Mouse (Mus musculus) myocyte (in vitro differentiated cells): ENCODE data around the gene Plekha5. TPM values are rescaled to one million over a fixed set of nuclear protein-coding genes. Genes with fewer than 3 reads are reported as not detected.
"Not testable (repeated sequence)": the region's sequence is repeated elsewhere in the genome, so short reads cannot be mapped to it uniquely, and the experiment has no call there.

ENCODE experiments used
- H3K27me3 ChIP-seq: one replicate; pipeline ENCODE4 v1.6.1; 2011; ENCODE audit not compliant: control insufficient read depth, insufficient read depth, insufficient read length
- H3K36me3 ChIP-seq: one replicate; pipeline ENCODE4 v1.6.1; 2011; ENCODE audit not compliant: control insufficient read depth, insufficient read depth
- H3K4me2 ChIP-seq: one replicate; pipeline ENCODE4 v1.6.1; 2011; ENCODE audit warnings: low read depth, control low read depth
- H3K4me3 ChIP-seq: one replicate; pipeline ENCODE4 v1.5.1; 2011; ENCODE audit warnings: mild to moderate bottlenecking, control low read depth, moderate library complexity
- H3K79me2 ChIP-seq: one replicate; pipeline ENCODE4 v1.6.1; 2011; ENCODE audit not compliant: control insufficient read depth, insufficient read depth
- H3ac ChIP-seq: one replicate; pipeline ENCODE4 v1.6.1; 2011; ENCODE audit not compliant: control insufficient read depth, insufficient read length
- CEBPB ChIP-seq: IDR thresholded peaks from 2 replicates; pipeline ENCODE4 v1.6.1; 2011; ENCODE audit warnings: mild to moderate bottlenecking, moderate library complexity; ENCODE audit not compliant: poor library complexity, insufficient read depth, severe bottlenecking
- E2F4 ChIP-seq: IDR thresholded peaks from one replicate; pipeline ENCODE4 v1.6.1; 2011; ENCODE audit warnings: mild to moderate bottlenecking, control low read depth, moderate library complexity; ENCODE audit not compliant: insufficient read depth
- MAX ChIP-seq: IDR thresholded peaks from one replicate; pipeline ENCODE4 v1.6.1; 2011; ENCODE audit warnings: low read depth, mild to moderate bottlenecking, control low read depth
- MYOD1 ChIP-seq, 3 experiments: IDR thresholded peaks; one replicate each; pipeline ENCODE4 v1.6.1; 2011; ENCODE audit warnings: control low read depth in 2 of 3, low read depth in 2 of 3, mild to moderate bottlenecking in 2 of 3, moderate library complexity in 1 of 3; ENCODE audit not compliant: insufficient read length in 2 of 3, control insufficient read depth in 1 of 3
- MYOG ChIP-seq, 3 experiments: IDR thresholded peaks; one replicate each; pipeline ENCODE4 v1.6.1; 2011; ENCODE audit warnings: control low read depth in 2 of 3, low read depth in 2 of 3, mild to moderate bottlenecking in 2 of 3; ENCODE audit not compliant: insufficient read length in 2 of 3, control insufficient read depth in 1 of 3, insufficient read depth in 1 of 3
- POLR2A ChIP-seq: IDR thresholded peaks from one replicate; pipeline ENCODE4 v1.6.1; 2011; ENCODE audit warnings: low read depth, mild to moderate bottlenecking, control low read depth, moderate library complexity; ENCODE audit not compliant: insufficient read length
- POLR2AphosphoS2 ChIP-seq: IDR thresholded peaks from one replicate; pipeline ENCODE4 v1.6.1; 2011; ENCODE audit warnings: low read depth, control low read depth; ENCODE audit not compliant: insufficient read length
- REST ChIP-seq: IDR thresholded peaks from one replicate; pipeline ENCODE4 v1.6.1; 2011; ENCODE audit warnings: mild to moderate bottlenecking, control low read depth, moderate library complexity; ENCODE audit not compliant: insufficient read depth, insufficient read length
- SRF ChIP-seq: IDR thresholded peaks from one replicate; pipeline ENCODE4 v1.6.1; 2011; ENCODE audit warnings: low read depth; ENCODE audit not compliant: control insufficient read depth, insufficient read length
- TCF12 ChIP-seq: IDR thresholded peaks from one replicate; pipeline ENCODE4 v1.6.1; 2011; ENCODE audit warnings: mild to moderate bottlenecking, control low read depth; ENCODE audit not compliant: poor library complexity, insufficient read depth, severe bottlenecking
- TCF3 ChIP-seq: IDR thresholded peaks from one replicate; pipeline ENCODE4 v1.6.1; 2011; ENCODE audit warnings: low read depth, control low read depth; ENCODE audit not compliant: insufficient read length
- USF1 ChIP-seq: IDR thresholded peaks from one replicate; pipeline ENCODE4 v1.6.1; 2011; ENCODE audit warnings: low read depth, mild to moderate bottlenecking, control low read depth, moderate library complexity
- polyA plus RNA-seq: library from polyadenylated mRNA; unstranded; fragments of >200 nt; fragmentation: generic; extraction: Trizol; gene quantifications from one replicate; pipeline ENCODE4 v1.2.1, GENCODE M21; 2012; ENCODE audit warnings: missing spikeins

The Plekha5 gene
- polyA plus RNA-seq, 1 experiment, result 12.2 TPM

- H3K4me3 ChIP-seq, result no peak overlapping the region
- TF ChIP-seq REST, result no peak
- no peak for TF ChIP-seq MYOG (IDR thresholded peaks at IDR 0.05; ENCODE audit: control insufficient read depth in 1 of 3, insufficient read depth in 1 of 3, insufficient read length in 2 of 3, low read depth in 2 of 3)
- TF ChIP-seq TCF12, result no peak
- no peak for TF ChIP-seq SRF
- TF ChIP-seq MYOD1 (IDR thresholded peaks at IDR 0.05; ENCODE audit: control insufficient read depth in 1 of 3, insufficient read length in 2 of 3, low read depth in 2 of 3), result no peak
- TF ChIP-seq USF1, result no peak
- no peak for TF ChIP-seq TCF3
- no peak for TF ChIP-seq CEBPB
- no peak for TF ChIP-seq POLR2A
- no peak for TF ChIP-seq MAX
- TF ChIP-seq E2F4, result no peak
- no peak for TF ChIP-seq POLR2AphosphoS2
- H3ac ChIP-seq, result no peak overlapping the region
- no peaks in the 10 kb centered on the region for H3K27me3 ChIP-seq
- H3K79me2 ChIP-seq, result peaks cover 17% of the 10 kb centered on the region
- no peak overlapping the region for H3K4me2 ChIP-seq
- H3K36me3 ChIP-seq, result no peaks in the 10 kb centered on the region
These were observed 97.1 kb downstream of the Plekha5 start for GRCm38 (mm10) chr6:140520961-140521360.

- no peak overlapping the region for H3ac ChIP-seq
- no peak for TF ChIP-seq POLR2A
- no peak for TF ChIP-seq SRF
- TF ChIP-seq MYOG (IDR thresholded peaks at IDR 0.05; ENCODE audit: control insufficient read depth in 1 of 3, insufficient read depth in 1 of 3, insufficient read length in 2 of 3, low read depth in 2 of 3), result peak in 1 of 3 experiments; percentile 47
- no peak for TF ChIP-seq CEBPB
- no peak for TF ChIP-seq POLR2AphosphoS2
- no peak for TF ChIP-seq E2F4
- TF ChIP-seq TCF3, result no peak
- peak; percentile 96 to 98 (median 97) for TF ChIP-seq MYOD1 (IDR thresholded peaks at IDR 0.05; ENCODE audit: control insufficient read depth in 1 of 3, insufficient read length in 2 of 3, low read depth in 2 of 3)
- no peak for TF ChIP-seq REST
- TF ChIP-seq TCF12, result peak; percentile 75
- TF ChIP-seq MAX, result no peak
- TF ChIP-seq USF1, result no peak
- no peak overlapping the region for H3K4me3 ChIP-seq
- H3K27me3 ChIP-seq, result no peaks in the 10 kb centered on the region
- no peaks in the 10 kb centered on the region for H3K36me3 ChIP-seq
- H3K79me2 ChIP-seq, result peaks cover 17% of the 10 kb centered on the region
- H3K4me2 ChIP-seq, result peak overlapping the region; percentile 27
These were observed 98.0 kb downstream of the Plekha5 start for GRCm38 (mm10) chr6:140521832-140522231.

GRCm38 (mm10) chr6:140523600-140523999 is 99.7 kb downstream of the Plekha5 start:
- Histone ChIP-seq H3K4me3 (no peak overlapping the region), H3K4me2 (no peak overlapping the region), H3ac (no peak overlapping the region), H3K79me2 (peaks cover 13% of the 10 kb centered on the region), H3K27me3 (no peaks in the 10 kb centered on the region), H3K36me3 (no peaks in the 10 kb centered on the region)
- TF ChIP-seq TCF12 (no peak), SRF (no peak), E2F4 (no peak), USF1 (no peak), TCF3 (no peak), MYOG (IDR thresholded peaks at IDR 0.05; ENCODE audit: control insufficient read depth in 1 of 3, insufficient read depth in 1 of 3, insufficient read length in 2 of 3, low read depth in 2 of 3) (no peak), MYOD1 (IDR thresholded peaks at IDR 0.05; ENCODE audit: control insufficient read depth in 1 of 3, insufficient read length in 2 of 3, low read depth in 2 of 3) (no peak), REST (no peak), MAX (no peak), POLR2A (no peak), POLR2AphosphoS2 (no peak), CEBPB (no peak)

- no peak for TF ChIP-seq MYOD1 (IDR thresholded peaks at IDR 0.05; ENCODE audit: control insufficient read depth in 1 of 3, insufficient read length in 2 of 3, low read depth in 2 of 3)
- TF ChIP-seq USF1, result no peak
- TF ChIP-seq POLR2AphosphoS2, result no peak
- no peak for TF ChIP-seq POLR2A
- no peak for TF ChIP-seq TCF12
- TF ChIP-seq MAX, result no peak
- TF ChIP-seq REST, result no peak
- no peak for TF ChIP-seq E2F4
- TF ChIP-seq CEBPB, result no peak
- no peak for TF ChIP-seq SRF
- TF ChIP-seq MYOG (IDR thresholded peaks at IDR 0.05; ENCODE audit: control insufficient read depth in 1 of 3, insufficient read depth in 1 of 3, insufficient read length in 2 of 3, low read depth in 2 of 3), result no peak
- TF ChIP-seq TCF3, result no peak
These were observed 104.6 kb downstream of the Plekha5 start for GRCm38 (mm10) chr6:140528414-140528813.

GRCm38 (mm10) chr6:140532858-140533257 is 109.0 kb downstream of the Plekha5 start:
- not testable (repeated sequence) for H3K36me3 ChIP-seq

More at GRCm38 (mm10) chr6:140528414-140528813, 104.6 kb downstream of the Plekha5 start:
- Histone ChIP-seq H3K4me2 (no peak overlapping the region), H3K27me3 (no peaks in the 10 kb centered on the region), H3K79me2 (no peaks in the 10 kb centered on the region), H3ac (no peak overlapping the region), H3K36me3 (peaks cover 5% of the 10 kb centered on the region), H3K4me3 (no peak overlapping the region)

More at GRCm38 (mm10) chr6:140532858-140533257, 109.0 kb downstream of the Plekha5 start:
- not testable (repeated sequence) for H3ac ChIP-seq, H3K79me2 ChIP-seq, H3K4me2 ChIP-seq, H3K27me3 ChIP-seq, H3K4me3 ChIP-seq
